Mouse (Mus musculus) CD4-positive helper T cell, adult 2 months (primary cell): ENCODE data around the gene Tgfb3.

Experiments used
- DNase-seq: peaks from one replicate; pipeline ENCODE4 v3.0.0-alpha.2; 2012; ENCODE audit warnings: low read depth, missing footprints, low spot score

The Tgfb3 gene

GRCm38 (mm10) chr12:86030932-86031331 lies 47.9 kb downstream of the Tgfb3 start:
- no peak for DNase-seq

- DNase-seq: no peak
Measured at GRCm38 (mm10) chr12:86027747-86028146, 51.1 kb downstream of the Tgfb3 start.

DNA sequence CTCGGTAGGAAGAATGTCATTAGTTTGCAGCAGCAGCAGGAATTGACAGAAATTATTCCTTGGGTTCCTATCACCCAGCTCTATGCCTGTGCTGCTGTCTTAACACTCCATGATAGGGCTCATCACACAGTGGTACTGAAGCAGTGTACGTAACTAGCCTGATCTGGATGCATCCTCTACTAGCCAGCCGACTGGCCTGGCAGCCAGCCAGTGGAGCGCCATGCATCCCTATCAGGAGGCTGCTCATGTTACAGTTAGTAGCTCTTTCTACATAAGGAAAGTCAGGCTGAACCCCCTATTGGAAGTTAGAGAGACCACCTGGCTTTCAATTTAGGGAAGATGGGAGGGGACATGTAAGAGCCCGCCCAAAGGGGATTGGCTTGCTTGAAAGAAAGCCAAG lies 51.8 kb downstream of the Tgfb3 start:
- DNase-seq: no peak

DNA sequence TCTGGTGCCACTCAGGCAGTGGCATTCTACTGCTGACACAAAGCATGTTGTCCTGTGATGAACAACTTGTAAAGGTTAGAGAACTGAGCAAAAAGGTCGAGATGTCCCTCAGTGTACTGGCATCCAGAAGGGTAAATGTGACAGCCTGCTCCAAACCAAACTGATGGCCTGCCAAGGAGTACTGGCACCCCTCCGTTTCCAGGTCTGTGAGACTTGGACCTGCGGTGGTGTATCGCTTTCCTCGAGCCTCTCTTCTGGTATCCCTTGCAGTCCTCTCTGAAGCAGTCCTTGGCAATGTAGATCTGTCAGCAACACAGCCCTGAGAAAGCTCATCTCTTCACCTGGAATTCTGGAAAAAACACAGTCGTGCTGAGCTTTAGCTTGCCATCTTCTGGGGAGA lies 53.4 kb downstream of the Tgfb3 start:
- no peak for DNase-seq

DNA sequence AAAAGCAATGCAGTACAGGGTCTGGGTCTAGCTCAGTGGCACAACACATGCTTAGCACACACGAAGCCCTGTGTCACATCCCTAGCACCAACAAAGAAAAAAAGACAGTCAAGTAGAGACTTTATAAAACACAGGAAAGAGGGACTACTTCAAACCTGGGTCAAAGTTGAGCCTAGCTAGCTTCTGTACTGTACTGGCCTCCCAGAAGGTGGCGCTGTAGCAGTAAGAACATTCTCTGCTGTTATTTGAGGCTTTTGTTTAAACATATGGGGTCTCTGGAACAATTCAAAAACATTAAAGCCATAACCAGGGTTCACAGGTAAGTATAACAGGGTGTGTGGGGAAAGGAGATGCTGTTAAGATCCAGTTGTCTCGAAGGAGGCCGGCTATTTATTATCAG lies 54.4 kb downstream of the Tgfb3 start:
- DNase-seq: peak; percentile 39

DNA sequence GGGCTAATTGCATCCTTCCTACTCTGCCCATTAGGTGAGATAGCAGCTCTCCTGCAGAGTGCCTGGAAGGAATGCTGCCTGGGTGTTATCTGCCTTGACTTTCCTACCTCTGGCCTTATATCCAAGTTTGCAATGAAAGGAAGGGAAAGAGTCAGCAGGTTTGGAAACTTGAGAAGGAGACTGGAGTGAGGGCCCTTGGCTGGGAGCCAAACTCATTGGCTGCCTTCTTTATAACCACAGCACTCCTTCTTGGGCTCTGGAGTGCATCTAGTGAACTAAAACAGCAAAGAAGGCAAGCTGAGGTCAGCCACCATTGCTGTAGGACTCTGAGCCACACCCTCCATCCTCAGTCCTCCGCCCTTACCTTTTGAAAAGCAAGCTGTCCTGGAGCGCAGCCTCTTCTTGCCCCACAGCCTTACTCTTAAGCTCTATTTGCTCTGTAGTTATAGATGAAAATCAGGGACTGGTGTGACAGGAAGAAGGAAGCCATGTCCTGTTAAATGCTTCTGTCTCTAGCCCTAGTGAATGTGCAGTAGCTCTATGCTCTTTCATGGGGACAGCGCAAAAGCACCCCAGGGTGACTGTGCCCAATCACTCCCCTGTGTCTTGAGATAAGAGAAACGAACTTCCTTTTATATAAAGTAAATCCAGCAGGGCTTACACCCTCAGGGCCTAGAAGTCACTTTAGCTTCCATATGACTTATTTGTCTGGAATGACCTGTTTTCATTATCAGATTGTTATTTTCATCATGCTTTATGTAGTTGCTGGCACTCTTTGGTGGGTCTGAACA lies 55.6 kb downstream of the Tgfb3 start:
- DNase-seq: no peak

GRCm38 (mm10) chr12:86022282-86022984 lies 56.4 kb downstream of the Tgfb3 start:
- no peak for DNase-seq

- DNase-seq: no peak
Measured at GRCm38 (mm10) chr12:86021583-86021982, 57.3 kb downstream of the Tgfb3 start.

DNA sequence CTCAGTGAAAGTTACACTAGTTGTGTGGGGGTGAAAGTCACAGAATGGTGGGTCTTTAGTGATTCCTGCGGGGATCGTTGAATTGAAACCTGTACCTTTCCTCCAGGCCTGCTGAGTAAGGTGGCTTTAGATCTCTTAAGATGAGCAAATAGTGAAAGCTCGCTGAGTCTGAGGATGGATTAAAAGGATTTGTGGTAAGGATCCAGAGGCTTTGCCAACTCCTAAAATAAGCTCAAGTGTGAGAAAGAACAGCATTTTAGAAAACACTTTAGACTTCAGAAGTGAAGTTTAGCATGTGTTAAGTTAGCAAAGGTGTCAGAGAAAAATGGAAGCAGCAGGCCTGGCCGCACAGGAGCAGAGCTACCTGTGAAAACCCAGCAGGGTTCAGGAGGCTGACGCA lies 61.5 kb downstream of the Tgfb3 start:
- DNase-seq: no peak

DNA sequence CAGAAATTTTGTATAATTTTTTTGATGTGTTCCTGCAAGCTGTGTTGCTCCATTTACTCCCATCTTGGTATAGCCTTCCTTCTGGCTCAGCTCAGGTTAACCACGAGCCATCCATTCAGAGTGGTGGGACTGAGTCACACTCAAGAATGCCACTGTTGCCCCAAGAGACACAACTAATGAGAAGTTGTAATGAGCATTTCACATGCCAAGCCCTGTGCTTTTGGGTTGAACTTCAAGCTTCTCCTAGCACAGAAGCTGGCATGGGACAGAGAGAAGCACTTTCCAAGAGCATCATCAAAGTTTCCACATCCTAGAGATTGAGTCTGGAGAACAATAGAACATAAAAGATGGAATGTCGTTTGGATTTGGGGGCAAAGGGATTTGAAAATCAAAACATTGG lies 63.7 kb downstream of the Tgfb3 start:
- no peak for DNase-seq

- no peak for DNase-seq
Measured at GRCm38 (mm10) chr12:86014621-86015020, 64.2 kb downstream of the Tgfb3 start.

DNA sequence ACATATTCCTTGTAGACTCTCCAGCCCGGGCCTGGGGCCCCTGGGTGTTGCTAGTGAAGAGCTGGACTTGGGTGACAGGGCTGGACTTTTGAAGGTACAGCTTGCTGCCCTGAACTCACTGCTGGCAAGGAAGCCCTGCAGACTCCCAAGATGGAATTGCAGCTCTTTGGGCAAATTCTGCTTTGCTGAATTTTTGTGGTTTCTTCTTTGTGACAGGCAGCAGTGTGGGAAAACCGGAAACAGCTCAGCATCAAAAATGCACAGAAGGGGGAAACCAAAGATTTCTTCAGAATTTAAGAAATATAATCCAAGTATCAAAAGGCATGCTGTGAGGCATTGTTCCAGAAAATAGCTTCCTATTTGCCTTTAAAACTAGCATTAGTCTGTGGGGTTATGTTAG lies 64.7 kb downstream of the Tgfb3 start:
- no peak for DNase-seq

GRCm38 (mm10) chr12:86012195-86012594 lies 66.6 kb downstream of the Tgfb3 start:
- DNase-seq: no peak

- DNase-seq: no peak
Measured at GRCm38 (mm10) chr12:86010656-86011055, 68.2 kb downstream of the Tgfb3 start.

GRCm38 (mm10) chr12:86007377-86007776 lies 71.5 kb downstream of the Tgfb3 start:
- DNase-seq: no peak
